Mouse (Mus musculus) stomach, postnatal 0 days (tissue): Measurements from ENCODE around the gene Bbx. TPM values are rescaled to one million over a fixed set of nuclear protein-coding genes. Genes with fewer than 3 reads are reported as not detected.

Experiments used
- ATAC-seq: fragments of 200-750 bp; cut with Nextera tagmentation; 2 replicates; pipeline ENCODE4 v1.8.0; 2017; ENCODE audit not compliant: low FRiP score, low TSS enrichment
- DNase-seq: peaks from one replicate; pipeline ENCODE4 v3.0.0-alpha.2; 2016; ENCODE audit warnings: low spot score
- H3K27ac ChIP-seq: fragments of 300-500 bp; sonication (generic); replicated peaks from 2 replicates; pipeline ENCODE4 v1.5.1; 2014; ENCODE audit warnings: mild to moderate bottlenecking, control low read depth
- H3K27me3 ChIP-seq: fragments of 300-500 bp; sonication (generic); 2 replicates; pipeline ENCODE4 v1.6.1; 2014; ENCODE audit warnings: low read length; ENCODE audit not compliant: control insufficient read depth, insufficient read depth
- H3K36me3 ChIP-seq: fragments of 300-500 bp; sonication (generic); 2 replicates; pipeline ENCODE4 v1.6.1; 2014; ENCODE audit warnings: low read length, mixed read lengths; ENCODE audit not compliant: control insufficient read depth, insufficient read depth
- H3K4me1 ChIP-seq: fragments of 300-500 bp; sonication (generic); replicated peaks from 2 replicates; pipeline ENCODE4 v1.6.1; 2014; ENCODE audit warnings: antibody characterized with exemption; ENCODE audit not compliant: control insufficient read depth, insufficient read depth
- H3K4me2 ChIP-seq: fragments of 300-500 bp; sonication (generic); replicated peaks from 2 replicates; pipeline ENCODE4 v1.6.1; 2014; ENCODE audit warnings: low read depth, mild to moderate bottlenecking, control low read depth, moderate library complexity
- H3K4me3 ChIP-seq: fragments of 300-500 bp; sonication (generic); 2 replicates; pipeline ENCODE4 v1.5.1; 2014; ENCODE audit warnings: low read depth, low read length, control low read depth
- H3K9ac ChIP-seq: fragments of 300-500 bp; sonication (generic); 2 replicates; pipeline ENCODE4 v1.6.1; 2014; ENCODE audit warnings: mild to moderate bottlenecking, low read length, control low read depth, mixed read lengths
- H3K9me3 ChIP-seq: fragments of 300-500 bp; sonication (generic); 2 replicates; pipeline ENCODE4 v1.6.1; 2016; ENCODE audit warnings: low read length; ENCODE audit not compliant: control insufficient read depth
- CTCF ChIP-seq: IDR thresholded peaks from 2 replicates; pipeline ENCODE4 v1.5.1; 2016; ENCODE audit warnings: antibody characterized with exemption, low read depth, mild to moderate bottlenecking, moderate library complexity
- EP300 ChIP-seq: optimal IDR thresholded peaks from 2 replicates; pipeline ENCODE3; 2016; ENCODE audit warnings: antibody characterized with exemption
- WGBS: fragments of 180-500 bp; shearing (Covaris S2); extraction: QIAGEN DNeasy Blood & Tissue Kit; methylation state at CpG from one replicate; pipeline ENCODE4 v1.1.7; 2014; 5-methylcytosine and 5-hydroxymethylcytosine counted together
- polyA plus RNA-seq: library from polyadenylated mRNA; unstranded; fragments of >200 nt; fragmentation: Nextera tagmentation; extraction: Ambion mirVana; gene quantifications from 2 replicates; pipeline ENCODE4 v1.2.1, GENCODE M21; 2015

Gene Bbx
- polyA plus RNA-seq = 17.9 TPM in 2 replicates

DNA sequence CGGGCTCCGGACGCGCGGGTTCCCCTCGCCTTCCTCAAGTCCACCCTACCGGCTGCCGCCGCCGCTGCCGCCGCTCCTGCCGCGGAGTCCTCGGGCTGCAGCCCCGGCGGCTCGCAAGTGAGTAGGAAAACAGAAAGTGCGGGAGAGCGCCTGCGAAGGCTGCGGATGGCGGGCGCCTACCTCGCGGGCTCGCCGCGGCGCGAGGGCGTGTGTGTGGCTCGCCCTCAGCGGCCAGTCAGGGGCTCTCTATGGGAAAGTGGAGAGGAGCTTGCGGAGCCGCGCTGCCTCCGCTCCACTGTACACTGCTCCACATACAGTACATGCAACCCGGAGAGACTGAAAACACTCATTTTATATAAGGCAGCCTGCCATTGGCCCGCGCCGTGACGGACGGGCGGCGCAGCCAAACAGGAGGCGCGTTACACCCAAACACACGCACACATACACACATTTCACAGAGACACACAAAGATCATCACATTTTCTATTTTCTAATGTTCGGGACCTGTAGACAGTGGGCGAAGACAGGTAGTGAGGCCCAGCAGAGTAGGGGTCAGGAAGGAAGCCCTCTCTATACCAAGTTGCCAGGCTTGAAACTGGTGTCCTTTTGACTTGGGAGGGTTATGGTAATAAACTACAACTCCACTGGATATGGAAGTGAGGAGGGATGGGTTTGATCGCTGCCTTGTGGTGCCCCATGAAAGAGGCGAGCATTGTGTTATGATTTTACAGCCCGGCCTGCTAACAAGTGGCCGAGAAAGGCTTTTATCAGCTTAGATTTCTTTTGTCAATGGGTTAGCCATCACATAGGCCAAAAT is at the start of gene Bbx:
Gene Bbx, minus strand, starts transcription at position 329 of the 817 bp plus-strand sequence.
- no peaks in the 10 kb centered on the region for H3K27me3 ChIP-seq
- whole genome bisulfite sequencing = under 1% methylated on average over 54 of the region's 55 CpGs

DNA sequence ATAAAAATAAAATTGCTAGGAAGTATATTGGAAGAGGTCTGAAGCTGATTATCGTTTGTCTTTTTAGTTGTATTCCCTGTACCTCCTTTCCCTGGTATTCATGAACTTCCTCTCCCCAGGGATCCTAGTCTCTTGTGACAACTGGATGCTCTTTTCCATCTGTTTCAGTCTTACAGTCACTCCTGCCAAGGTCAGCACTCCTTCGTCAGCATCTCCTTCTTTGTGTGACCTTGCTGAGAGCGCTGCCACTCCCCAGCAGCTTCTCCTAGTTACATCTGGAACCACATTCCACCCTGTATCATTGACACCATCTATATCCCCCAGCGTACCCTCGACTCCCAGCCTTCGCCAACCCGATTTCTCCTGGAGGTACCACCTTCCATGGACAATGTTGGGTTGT is 49.7 kb upstream of the Bbx start:
- no peak for ATAC-seq
- no peak for DNase-seq
- H3K4me1 ChIP-seq = no peaks in the 10 kb centered on the region
- no peak overlapping the region for H3K4me2 ChIP-seq
- H3K27ac ChIP-seq = no peak overlapping the region
- no peaks in the 10 kb centered on the region for H3K36me3 ChIP-seq
- H3K4me3 ChIP-seq = no peak overlapping the region
- no peak for TF ChIP-seq EP300
- no peak for TF ChIP-seq CTCF
- H3K9ac ChIP-seq = no peak overlapping the region
- no peaks in the 10 kb centered on the region for H3K27me3 ChIP-seq
- no peaks in the 10 kb centered on the region for H3K9me3 ChIP-seq
- 66% methylated on average over 7 of the region's 7 CpGs for WGBS

More for the DNA sequence above, at the start of gene Bbx:
- Histone ChIP-seq H3K4me3 (peak within 1 kb of the TSS; percentile 95), H3K27ac (peak within 1 kb of the TSS; percentile 98), H3K9me3 (no peaks in the 10 kb centered on the region), H3K9ac (peak within 1 kb of the TSS; percentile 93), H3K4me2 (peak within 1 kb of the TSS; percentile 97), H3K4me1 (no peaks in the 10 kb centered on the region), H3K36me3 (no peaks in the 10 kb centered on the region)
- ATAC-seq (peak; percentile 97), DNase-seq (peak; percentile 92)
- no peak for TF ChIP-seq EP300
- TF ChIP-seq CTCF = no peak

DNA sequence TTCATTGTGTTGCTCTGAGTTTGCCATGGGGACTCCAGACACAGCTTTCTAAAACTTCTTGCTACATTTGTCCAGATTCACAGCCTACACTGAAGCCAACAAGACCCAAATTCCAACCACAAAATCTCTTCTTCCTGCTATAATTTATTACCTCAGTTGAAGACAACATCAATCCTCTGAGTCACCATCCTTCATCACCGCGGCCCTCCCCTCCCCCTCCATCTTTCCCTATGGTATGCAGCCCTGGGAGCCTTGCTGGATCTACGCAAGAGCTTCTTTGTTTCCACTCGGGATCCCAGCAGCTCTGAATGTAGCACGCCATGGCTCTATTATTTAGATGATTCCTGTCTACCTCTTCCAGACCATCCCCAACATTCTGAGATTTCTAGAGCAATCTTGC is 49.2 kb upstream of the Bbx start:
- Histone ChIP-seq H3K4me1 (no peaks in the 10 kb centered on the region), H3K9ac (no peak overlapping the region), H3K4me3 (no peak overlapping the region), H3K36me3 (no peaks in the 10 kb centered on the region), H3K4me2 (no peak overlapping the region), H3K27me3 (no peaks in the 10 kb centered on the region), H3K27ac (no peak overlapping the region), H3K9me3 (no peaks in the 10 kb centered on the region)
- ATAC-seq = no peak
- 53% methylated on average over 5 of the region's 5 CpGs for WGBS
- DNase-seq = no peak
- TF ChIP-seq EP300 (no peak), CTCF (no peak)

DNA sequence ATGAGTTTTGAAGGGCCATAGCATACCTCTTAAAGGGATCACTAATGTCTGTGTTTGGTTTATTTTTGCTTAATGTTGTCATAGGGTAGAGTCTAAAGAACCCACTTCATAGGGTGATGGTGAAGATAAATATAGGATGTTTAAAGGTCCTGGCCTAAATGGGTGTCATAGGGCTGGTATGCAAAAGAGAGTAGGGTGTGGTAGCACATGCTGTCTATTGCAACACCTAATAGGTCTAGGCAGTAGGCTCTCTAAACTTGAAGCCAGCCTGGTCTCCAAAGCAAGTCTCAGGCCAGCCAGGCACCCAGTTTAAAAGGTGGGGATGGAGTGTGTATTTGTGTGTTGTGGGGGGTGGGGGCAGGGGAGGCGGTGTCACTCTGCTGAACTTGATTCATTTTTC is 46.5 kb upstream of the Bbx start:
- H3K27ac ChIP-seq = no peak overlapping the region
- no peak for ATAC-seq

DNA sequence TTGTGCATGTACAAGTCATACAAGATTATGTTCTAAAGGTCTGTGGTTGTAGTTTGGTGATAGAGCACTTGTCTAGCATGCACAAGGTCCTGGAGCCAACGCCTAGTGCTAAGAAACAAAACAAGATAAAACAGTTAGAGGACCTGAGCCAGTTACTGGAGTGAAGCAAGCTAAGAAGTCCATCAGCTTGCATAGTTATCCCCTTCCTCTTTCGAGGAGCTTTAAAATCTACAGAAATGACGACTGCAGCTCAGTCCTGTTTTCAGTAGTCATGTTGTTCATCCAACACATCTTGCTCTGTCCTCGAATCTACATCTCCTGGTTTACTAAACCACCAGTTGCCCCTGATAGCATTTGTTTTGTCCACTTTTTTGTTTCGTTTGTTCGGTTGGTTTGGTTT is 45.4 kb upstream of the Bbx start:
- DNase-seq (no peak), ATAC-seq (no peak)
- no peaks in the 10 kb centered on the region for H3K9me3 ChIP-seq
- H3K36me3 ChIP-seq = no peaks in the 10 kb centered on the region
- 90% methylated on average over 6 of the region's 6 CpGs for WGBS
- H3K27ac ChIP-seq = no peak overlapping the region
- no peak overlapping the region for H3K4me2 ChIP-seq
- no peaks in the 10 kb centered on the region for H3K27me3 ChIP-seq
- no peak for TF ChIP-seq EP300
- H3K4me1 ChIP-seq = no peaks in the 10 kb centered on the region
- H3K9ac ChIP-seq = no peak overlapping the region
- H3K4me3 ChIP-seq = no peak overlapping the region

More for the DNA sequence above, 46.5 kb upstream of the Bbx start:
- H3K9ac ChIP-seq = no peak overlapping the region
- H3K4me1 ChIP-seq = no peaks in the 10 kb centered on the region
- 95% methylated on average over 1 of the region's 1 CpGs for WGBS
- no peak overlapping the region for H3K4me2 ChIP-seq
- TF ChIP-seq EP300 (no peak), CTCF (no peak)
- no peaks in the 10 kb centered on the region for H3K36me3 ChIP-seq
- no peaks in the 10 kb centered on the region for H3K9me3 ChIP-seq
- H3K4me3 ChIP-seq = no peak overlapping the region
- DNase-seq = no peak
- H3K27me3 ChIP-seq = no peaks in the 10 kb centered on the region

DNA sequence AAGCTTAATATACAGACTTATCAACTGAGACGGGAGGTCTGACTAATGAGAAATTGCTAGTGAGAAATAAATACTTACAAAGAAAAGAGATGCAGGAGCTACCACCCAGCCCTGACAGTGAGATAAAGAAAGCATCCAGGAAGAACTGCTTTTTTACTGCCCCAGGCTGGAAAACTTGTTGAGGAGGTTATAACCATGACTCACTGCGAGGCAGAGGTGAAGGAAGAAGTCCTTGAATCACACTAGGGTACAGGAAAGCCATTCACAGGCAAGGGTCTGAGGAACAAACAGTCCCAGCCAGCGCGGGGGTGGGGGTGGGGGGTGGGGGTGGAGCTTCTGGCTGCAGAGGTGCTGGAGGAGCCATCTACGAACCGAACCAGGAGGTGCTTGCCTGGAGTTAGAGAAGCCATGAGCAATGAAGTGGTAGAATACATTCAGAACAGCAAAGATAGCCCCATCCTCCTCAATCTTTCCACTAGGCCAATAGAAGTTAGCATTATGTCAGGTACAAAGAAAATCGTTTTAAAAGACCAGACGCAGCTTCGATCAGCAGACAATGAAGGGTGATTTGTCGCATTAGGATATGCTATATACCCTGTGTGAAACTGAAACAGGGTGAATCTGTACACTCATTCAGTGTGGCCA is 30.2 kb upstream of the Bbx start:
- no peaks in the 10 kb centered on the region for H3K36me3 ChIP-seq
- no peak overlapping the region for H3K9ac ChIP-seq
- no peak overlapping the region for H3K27ac ChIP-seq
- TF ChIP-seq CTCF = no peak
- no peak for TF ChIP-seq EP300
- no peak overlapping the region for H3K4me3 ChIP-seq
- DNase-seq (no peak), ATAC-seq (no peak)
- H3K4me2 ChIP-seq = no peak overlapping the region
- H3K9me3 ChIP-seq = no peaks in the 10 kb centered on the region
- no peaks in the 10 kb centered on the region for H3K4me1 ChIP-seq
- H3K27me3 ChIP-seq = no peaks in the 10 kb centered on the region
- WGBS = 31% methylated on average over 10 of the region's 10 CpGs
